Mouse (Mus musculus) gastrocnemius, postnatal 10 days (tissue): Measurements from ENCODE around the gene Klhdc8a. TPM values are rescaled to one million over a fixed set of nuclear protein-coding genes. Genes with fewer than 3 reads are reported as not detected.

Source experiments
- DNase-seq: peaks from one replicate; pipeline ENCODE4 v3.0.0; 2021; ENCODE audit warnings: mixed read lengths
- total RNA-seq, 2 experiments: library from RNA; stranded (reverse); gene quantifications; 2 replicates each; pipeline ENCODE4 v1.2.3; 2021

Gene Klhdc8a
- total RNA-seq, 2 experiments from 2014 or later, result 0.45 to 0.52 TPM

DNA sequence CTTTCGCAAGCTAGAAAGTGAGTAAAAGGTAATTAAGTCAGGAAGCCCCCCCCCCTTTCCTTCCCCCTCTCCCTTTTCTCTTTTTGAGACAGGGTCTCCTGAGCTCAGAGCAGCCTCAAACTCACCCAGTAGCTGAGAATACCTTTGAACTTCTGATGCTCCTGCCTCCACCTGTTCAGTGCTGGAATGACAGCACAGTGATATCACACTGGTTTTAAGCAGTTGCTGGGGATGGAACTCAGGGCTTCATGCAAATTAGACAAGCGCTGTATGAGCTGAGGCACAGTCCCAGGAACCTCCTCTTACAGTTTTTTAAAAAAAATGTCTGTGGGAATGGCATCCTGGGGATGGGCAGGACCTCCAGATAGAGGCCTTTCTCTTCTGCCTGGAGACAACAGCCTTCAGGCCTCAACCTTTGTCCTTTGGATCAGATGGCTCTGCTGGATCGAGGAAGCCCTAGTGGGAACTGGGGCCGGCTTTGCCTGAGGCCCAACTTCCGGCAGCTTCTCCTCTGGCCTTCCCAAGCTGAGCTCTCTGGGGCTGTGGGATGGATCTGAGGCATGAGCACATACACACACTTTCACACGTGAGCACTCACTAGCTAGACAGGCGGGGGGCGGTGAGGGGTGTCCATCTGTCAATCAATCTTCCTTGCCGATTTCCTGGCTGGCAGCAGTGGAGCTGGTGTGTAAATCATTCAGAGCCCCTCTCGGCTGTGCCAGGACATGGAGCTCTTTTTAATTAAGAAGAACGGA lies 7.3 kb upstream of the Klhdc8a start:
- no peak for DNase-seq

DNA sequence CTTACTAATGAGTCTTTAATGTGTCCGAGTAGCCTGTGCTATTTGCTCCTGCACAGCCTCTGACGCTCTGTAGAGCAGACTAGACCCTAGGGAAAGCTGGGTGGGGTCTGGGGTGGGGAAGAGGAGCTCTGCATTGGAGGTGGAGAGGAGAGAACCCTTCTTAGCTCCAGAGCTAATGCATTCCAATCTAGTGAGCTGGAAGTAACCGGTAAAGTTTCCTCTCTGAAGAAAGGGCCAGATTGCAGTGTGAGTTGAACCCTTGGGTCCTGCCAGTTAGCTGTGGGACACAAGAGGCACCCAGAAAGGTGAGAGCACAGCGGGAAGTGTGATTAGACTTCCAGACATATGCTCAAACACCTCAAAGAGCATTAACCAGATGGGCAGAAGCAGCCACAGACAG lies 6.7 kb upstream of the Klhdc8a start:
- no peak for DNase-seq

- no peak for DNase-seq
Observed at GRCm38 (mm10) chr1:132292318-132293129, 5.9 kb upstream of the Klhdc8a start.

DNA sequence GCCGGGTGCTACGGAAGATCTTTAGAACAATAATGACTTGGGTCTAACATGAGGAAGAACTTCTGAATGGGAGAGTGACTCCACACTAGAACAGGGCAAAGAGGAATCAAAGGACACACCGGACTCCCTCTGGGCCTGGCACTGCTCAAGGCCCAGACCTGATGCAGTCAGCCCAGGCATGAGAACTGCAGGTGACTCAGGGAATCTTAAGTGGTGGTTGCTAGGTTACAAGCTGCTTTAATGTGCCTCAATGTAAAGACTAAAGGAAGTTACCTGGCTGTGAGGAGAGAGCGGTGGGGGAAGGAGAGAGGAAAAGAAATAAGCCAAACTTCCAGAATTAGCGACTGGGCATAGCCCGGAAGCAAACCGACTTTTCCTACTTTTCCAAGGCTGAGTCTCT lies 2.9 kb upstream of the Klhdc8a start:
- no peak for DNase-seq

GRCm38 (mm10) chr1:132296051-132296450 lies 2.4 kb upstream of the Klhdc8a start:
- peak; percentile 67 for DNase-seq

DNA sequence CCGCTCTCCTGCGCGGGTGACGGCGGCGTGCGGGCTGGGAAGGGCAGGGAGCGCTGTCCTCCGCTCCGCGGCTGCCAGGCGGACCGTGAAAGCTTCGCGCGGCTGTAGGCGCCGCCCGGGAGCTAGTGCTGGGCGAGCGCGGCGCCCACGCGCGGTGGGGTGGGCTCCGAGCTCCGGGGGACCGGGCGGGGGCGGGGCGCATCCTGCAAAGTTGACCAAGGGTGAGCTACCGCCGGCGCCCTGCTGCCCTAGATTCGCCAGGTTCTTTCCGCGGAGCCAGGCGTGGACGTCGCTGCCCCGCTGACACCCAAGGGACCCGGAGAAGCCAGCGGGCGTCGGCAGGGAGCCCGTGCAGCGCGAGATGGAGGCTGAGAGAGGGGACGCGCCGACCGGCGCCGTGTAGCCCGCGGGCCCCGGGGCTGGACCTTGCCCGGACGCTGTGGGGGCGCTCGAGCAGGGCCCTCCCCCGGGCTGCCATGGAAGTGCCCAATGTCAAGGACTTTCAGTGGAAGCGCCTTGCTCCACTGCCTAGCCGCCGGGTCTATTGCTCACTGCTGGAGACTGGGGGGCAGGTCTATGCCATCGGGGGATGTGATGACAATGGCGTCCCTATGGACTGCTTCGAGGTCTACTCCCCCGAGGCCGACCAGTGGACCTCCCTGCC lies 507 bp downstream of the Klhdc8a start:
- DNase-seq, result peak; percentile 52

- DNase-seq, result no peak
Observed at GRCm38 (mm10) chr1:132299744-132300143, 1.3 kb downstream of the Klhdc8a start.

- no peak for DNase-seq
Observed at GRCm38 (mm10) chr1:132301242-132301641, 2.8 kb downstream of the Klhdc8a start.

DNA sequence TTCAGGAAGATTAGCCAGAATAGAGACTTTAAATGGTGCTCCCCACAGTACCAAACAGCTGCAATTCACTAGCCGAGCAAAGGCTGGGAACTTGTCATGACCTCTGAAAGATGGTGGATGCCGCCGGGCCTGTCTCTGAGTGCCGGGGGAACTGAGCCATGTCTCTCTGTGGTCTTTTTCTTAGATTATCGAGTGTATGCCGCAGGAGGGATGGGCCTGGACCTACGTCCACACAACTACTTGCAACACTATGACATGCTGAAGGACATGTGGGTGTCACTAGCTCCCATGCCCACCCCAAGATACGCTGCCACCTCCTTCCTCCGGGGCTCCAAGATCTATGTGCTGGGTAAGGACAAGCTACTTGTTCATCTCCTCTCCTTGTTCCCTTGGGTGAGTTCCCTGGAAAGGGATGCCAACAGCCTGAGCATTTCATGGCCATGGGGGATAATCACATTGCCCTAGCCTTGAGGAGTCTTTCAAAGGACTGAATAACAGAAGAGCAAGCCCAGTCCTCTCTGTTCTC lies 4.0 kb downstream of the Klhdc8a start:
- DNase-seq, result no peak

DNA sequence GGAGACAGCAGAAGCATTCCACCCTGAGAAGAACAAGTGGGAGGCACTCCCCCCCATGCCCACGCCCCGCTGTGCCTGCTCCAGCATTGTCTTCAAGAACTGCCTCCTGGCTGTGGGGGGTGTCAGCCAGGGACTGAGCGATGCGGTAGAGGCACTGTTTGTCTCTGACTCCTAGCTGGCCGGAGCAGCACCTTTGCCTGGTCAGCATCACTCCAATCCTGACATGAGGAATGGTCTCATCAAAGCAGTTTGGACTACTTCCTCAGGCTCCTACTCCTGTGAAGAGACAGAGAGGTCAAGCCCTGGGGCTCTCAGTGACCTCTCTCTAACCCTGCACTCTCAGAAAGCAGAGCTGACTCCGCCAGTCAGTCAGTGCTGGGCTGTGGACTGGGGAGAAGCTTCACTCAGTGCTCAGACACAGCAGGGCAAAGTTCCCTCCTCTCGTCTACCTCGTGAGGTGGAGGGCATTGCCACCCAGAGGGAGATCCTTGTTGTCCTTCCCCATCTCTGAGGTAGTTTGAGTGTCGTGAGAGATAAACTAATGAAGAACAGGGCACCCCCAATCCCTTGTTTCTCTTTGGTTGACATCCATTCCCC lies 6.3 kb downstream of the Klhdc8a start:
- no peak for DNase-seq

GRCm38 (mm10) chr1:132306160-132306559 lies 7.7 kb downstream of the Klhdc8a start:
- peak; percentile 57 for DNase-seq

GRCm38 (mm10) chr1:132306808-132307207 lies 8.4 kb downstream of the Klhdc8a start:
- DNase-seq, result no peak

DNA sequence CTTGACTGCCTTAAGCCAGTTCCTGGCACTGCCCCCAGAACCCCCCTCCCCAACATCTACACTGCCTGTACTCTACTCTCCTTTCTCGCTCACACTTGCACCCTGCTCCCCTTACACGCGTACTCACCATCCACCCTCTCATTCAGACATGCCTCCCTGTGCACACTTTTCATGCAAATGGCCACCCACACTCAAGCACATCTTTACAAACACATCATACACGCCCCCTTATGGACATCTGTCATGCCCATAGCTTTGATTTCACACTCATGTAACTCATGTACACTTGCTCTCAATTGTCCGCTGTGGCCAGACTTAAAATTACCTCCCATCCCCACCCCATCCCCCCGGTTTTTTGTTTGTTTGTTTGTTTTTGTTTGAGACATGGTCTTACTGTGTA lies 9.5 kb downstream of the Klhdc8a start:
- no peak for DNase-seq

GRCm38 (mm10) chr1:132308674-132309073 lies 10.2 kb downstream of the Klhdc8a start:
- no peak for DNase-seq

DNA sequence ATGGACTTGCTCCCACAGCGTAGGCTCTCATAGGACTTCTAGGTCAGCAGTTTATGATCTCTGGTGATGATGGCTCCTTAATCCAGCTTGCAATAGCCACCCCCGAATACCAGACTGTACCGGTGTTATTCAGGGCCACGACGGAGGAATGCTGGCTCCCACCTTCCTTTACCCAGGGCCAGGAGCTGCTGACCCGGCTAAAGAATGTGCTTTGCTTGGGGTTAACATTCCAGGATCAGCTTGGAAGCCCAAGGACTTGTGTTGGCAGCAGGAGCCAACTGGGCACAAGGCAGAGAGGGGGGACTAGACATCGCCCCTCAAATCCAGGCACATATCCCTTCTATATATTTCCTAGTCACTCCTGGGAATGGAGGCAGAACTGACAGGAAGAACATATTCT lies 12.3 kb downstream of the Klhdc8a start:
- no peak for DNase-seq

GRCm38 (mm10) chr1:132311174-132311859 lies 12.9 kb downstream of the Klhdc8a start:
- no peak for DNase-seq

- no peak for DNase-seq
Observed at GRCm38 (mm10) chr1:132312043-132312442, 13.6 kb downstream of the Klhdc8a start.

DNA sequence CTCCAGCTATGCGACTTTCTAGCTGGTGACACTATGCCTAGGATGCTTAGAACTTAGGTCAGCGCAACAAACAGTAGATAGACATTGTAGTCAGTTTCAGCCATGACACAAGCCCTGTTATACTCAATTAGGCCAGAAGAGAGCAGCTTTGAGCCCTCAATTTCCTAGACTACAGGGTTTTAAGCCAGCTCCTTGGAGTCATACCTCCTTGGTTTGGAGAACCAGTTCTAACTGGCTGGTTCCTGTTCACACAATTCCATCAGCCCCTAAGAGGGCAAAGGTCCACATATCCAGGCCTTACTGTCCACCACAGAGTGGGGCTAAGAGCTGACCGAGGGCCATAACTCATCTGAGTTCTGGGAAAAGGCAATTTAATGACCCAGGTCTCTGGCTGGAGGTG lies 14.3 kb downstream of the Klhdc8a start:
- peak; percentile 50 for DNase-seq

DNA sequence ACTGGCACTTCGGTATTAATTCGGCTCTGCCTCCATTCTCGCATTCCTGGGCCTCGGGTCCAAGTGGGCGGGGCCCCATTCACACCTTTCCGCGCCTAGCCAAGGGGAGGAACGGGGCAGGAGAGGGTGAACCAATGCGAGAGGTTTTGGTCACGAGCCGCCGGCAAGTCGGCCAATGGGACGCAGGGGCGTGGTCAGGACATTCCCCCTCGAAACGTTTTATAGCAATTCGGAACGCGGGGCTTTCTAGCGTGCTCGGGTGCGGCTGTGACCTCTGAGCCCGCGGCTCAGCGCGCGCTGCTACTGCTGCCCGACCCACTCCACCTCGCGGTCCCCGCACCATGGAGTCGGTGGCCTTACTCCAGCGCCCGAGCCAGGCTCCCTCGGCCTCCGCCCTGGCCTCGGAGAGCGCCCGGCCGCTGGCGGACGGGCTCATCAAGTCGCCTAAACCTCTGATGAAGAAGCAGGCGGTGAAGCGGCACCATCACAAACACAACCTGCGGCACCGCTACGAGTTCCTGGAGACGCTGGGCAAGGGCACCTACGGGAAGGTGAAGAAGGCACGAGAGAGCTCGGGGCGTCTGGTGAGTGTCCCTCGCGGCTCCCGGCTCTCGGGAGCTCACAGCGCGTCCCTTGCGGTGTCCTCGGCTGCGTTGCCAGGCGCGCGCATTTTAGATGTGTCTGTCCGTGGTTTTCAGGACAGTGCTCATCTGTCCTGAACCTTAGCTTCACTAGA lies 17.6 kb downstream of the Klhdc8a start, which contains the start of gene Nuak2:
TSS of gene Nuak2 (plus strand) at position 238 of the 736 bp plus-strand sequence.
- peak; percentile 77 for DNase-seq

DNA sequence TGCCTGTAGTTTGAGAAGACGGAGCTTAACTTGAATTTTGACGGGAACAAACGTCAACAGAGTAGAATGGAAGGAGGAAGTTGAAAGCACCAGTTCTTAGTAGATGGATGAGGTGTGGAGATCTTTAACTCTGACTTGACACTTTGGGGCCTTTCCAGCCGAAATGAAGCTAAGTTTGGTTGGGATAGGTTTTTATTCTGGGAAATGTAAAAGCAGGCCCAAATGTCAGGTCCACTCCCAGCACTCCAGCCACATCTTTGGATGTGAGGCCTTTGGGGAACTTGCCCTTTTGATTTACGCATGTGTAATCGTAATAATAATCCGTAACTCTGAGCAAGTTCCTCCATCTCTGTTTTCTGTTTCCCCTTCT lies 18.2 kb downstream of the Klhdc8a start:
- DNase-seq, result no peak

DNA sequence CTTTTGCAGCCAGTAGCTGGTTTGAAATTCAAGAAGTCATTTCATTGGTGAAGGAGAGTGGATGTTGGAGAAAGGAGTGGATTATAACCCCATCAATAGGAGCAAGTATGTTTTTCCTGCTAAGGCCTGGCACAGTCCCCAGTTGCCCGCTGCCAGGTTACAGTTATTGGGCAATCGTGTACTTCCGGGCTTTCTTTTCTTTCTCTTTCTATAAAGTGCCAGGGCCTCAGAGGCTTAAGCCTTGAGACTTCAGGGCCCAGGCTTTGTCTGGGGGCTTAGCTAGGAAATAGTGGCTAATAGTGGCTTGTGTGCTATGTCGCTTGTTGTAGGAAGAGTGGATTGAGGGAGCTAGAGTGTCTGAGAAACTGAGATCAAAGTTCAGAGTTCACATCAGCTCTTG lies 19.0 kb downstream of the Klhdc8a start:
- DNase-seq, result no peak
